Mouse (Mus musculus) spleen, adult 18-20 months (tissue): ENCODE data around the gene Mrpl47.
"Not testable (repeated sequence)": the region's sequence is repeated elsewhere in the genome, so short reads cannot be mapped to it uniquely, and the experiment has no call there.

Source experiments
- DNase-seq, 2 experiments: peaks; one replicate each; pipeline ENCODE4 v3.0.0; 2022; ENCODE audit warnings: mixed read lengths in 2 of 2

Mrpl47 gene

GRCm38 (mm10) chr3:32705647-32706348 is 31.6 kb downstream of the Mrpl47 start, which contains the start of gene Actl6a:
Gene Actl6a (plus strand): TSS chr3:32706298.
- DNase-seq: not testable (repeated sequence)

- DNase-seq: not testable (repeated sequence)
Measured at GRCm38 (mm10) chr3:32704632-32705031, 32.8 kb downstream of the Mrpl47 start.

GRCm38 (mm10) chr3:32704021-32704420 is 33.4 kb downstream of the Mrpl47 start:
- not testable (repeated sequence) for DNase-seq

GRCm38 (mm10) chr3:32698228-32698863 is 39.1 kb downstream of the Mrpl47 start:
- peak; percentile 66 to 86 for DNase-seq

GRCm38 (mm10) chr3:32695583-32695980 is 41.8 kb downstream of the Mrpl47 start:
- no peak for DNase-seq

GRCm38 (mm10) chr3:32694737-32695582 is 42.4 kb downstream of the Mrpl47 start:
- DNase-seq: no peak

GRCm38 (mm10) chr3:32694211-32694610 is 43.2 kb downstream of the Mrpl47 start:
- DNase-seq: no peak

GRCm38 (mm10) chr3:32691841-32692240 is 45.6 kb downstream of the Mrpl47 start:
- DNase-seq: no peak

GRCm38 (mm10) chr3:32690901-32691300 is 46.5 kb downstream of the Mrpl47 start:
- DNase-seq: no peak

- DNase-seq: no peak
Measured at GRCm38 (mm10) chr3:32690008-32690407, 47.4 kb downstream of the Mrpl47 start.

- no peak for DNase-seq
Measured at GRCm38 (mm10) chr3:32689567-32689999, 47.8 kb downstream of the Mrpl47 start.

- no peak for DNase-seq
Measured at GRCm38 (mm10) chr3:32687156-32687555, 50.2 kb downstream of the Mrpl47 start.

- no peak for DNase-seq
Measured at GRCm38 (mm10) chr3:32686537-32686936, 50.9 kb downstream of the Mrpl47 start.

- no peak for DNase-seq
Measured at GRCm38 (mm10) chr3:32684631-32685030, 52.8 kb downstream of the Mrpl47 start.

- no peak for DNase-seq
Measured at GRCm38 (mm10) chr3:32682910-32683531, 54.4 kb downstream of the Mrpl47 start.

GRCm38 (mm10) chr3:32676393-32676792 is 61.0 kb downstream of the Mrpl47 start:
- DNase-seq: no peak
